Mouse (Mus musculus): ENCODE measurements around the gene Fancc. TPM values are rescaled to one million over a fixed set of nuclear protein-coding genes. Genes with fewer than 3 reads are reported as not detected.
"Not testable (repeated sequence)": the region's sequence is repeated elsewhere in the genome, so short reads cannot be mapped to it uniquely, and the experiment has no call there.

Fancc gene
- polyA plus RNA-seq, 1 experiment from 2014 or later: 15.5 TPM

GRCm38 (mm10) chr13:63373460-63374166 lies 123.5 kb downstream of the Fancc start:
- H3K4me1 ChIP-seq (replicated peaks): no peaks in the 10 kb centered on the region
- no peak overlapping the region for H3K4me3 ChIP-seq
- H3K4me2 ChIP-seq: no peak overlapping the region
- no peak for ATAC-seq (ENCODE audit: low FRiP score, low read depth)
- no peaks in the 10 kb centered on the region for H3K9me3 ChIP-seq
- H3K9ac ChIP-seq: no peak overlapping the region
- H3K27ac ChIP-seq (replicated peaks): no peak overlapping the region
- WGBS: 91% methylated on average over 7 of the region's 7 CpGs
- H3K27me3 ChIP-seq: no peaks in the 10 kb centered on the region
- H3K36me3 ChIP-seq: no peaks in the 10 kb centered on the region

DNA sequence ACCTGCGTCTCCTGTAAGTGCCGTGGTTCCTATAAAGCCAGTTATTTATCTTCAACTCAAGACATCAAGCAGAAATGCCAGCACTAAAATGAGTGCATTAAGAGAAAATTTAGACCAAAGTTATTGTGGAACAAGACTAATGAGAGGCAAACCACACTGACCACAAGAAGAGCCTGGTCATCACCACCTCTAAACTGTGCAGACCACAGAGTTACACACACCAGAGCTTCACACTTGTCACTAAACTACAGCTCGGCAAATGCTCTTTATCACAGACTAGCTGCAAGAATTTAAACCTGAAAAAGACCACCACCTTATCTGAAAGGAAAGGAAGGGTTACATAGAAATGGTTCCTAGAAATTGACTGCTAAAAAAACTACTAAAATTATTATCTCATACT lies 135.3 kb downstream of the Fancc start:
- WGBS: 92% methylated on average over 3 of the region's 3 CpGs
- no peaks in the 10 kb centered on the region for H3K9me3 ChIP-seq
- no peaks in the 10 kb centered on the region for H3K36me3 ChIP-seq
- no peak overlapping the region for H3K27ac ChIP-seq (replicated peaks)
- H3K27me3 ChIP-seq: no peaks in the 10 kb centered on the region
- no peak for ATAC-seq (ENCODE audit: low FRiP score, low read depth)
- no peak overlapping the region for H3K4me3 ChIP-seq
- no peak overlapping the region for H3K4me2 ChIP-seq
- H3K9ac ChIP-seq: no peak overlapping the region
- H3K4me1 ChIP-seq (replicated peaks): no peaks in the 10 kb centered on the region

DNA sequence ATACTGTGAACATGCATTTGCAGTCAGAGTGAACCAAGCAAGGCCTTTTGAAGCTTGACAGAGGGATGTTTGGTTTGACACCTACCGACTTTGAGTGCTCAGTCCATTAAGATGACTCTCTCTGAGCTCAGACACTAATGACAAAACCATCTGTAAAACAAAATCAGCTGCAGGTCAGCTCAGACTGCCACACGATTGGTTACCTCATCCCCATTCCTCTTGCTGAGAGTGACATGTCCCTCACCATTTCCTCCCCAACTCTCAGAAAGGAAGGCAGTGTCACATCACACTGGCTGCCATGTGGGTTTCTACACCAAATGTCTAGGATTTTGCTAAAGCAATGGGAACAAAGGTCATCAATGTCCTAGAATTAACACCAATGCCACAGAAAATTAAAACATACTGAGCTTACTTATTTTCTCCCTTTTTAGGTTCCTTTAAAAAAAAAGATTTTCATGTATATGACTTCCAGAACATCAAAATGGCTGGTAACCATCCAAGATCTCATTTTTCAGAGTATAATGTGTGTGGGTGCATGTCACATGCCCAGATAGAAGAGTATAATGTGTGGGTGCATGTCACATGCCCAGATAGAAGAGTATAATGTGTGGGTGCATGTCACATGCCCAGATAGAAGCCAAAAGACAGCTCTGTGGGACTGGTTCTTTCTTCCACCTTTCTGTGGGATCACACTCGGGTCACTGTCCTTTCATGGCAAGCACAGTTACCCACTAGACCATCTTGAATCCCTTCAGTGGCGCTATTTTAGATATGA lies 136.8 kb downstream of the Fancc start:
- Histone ChIP-seq H3K4me1 (replicated peaks) (no peaks in the 10 kb centered on the region), H3K36me3 (no peaks in the 10 kb centered on the region), H3K9ac (no peak overlapping the region), H3K27me3 (no peaks in the 10 kb centered on the region), H3K27ac (replicated peaks) (no peak overlapping the region), H3K4me2 (no peak overlapping the region), H3K9me3 (no peaks in the 10 kb centered on the region), H3K4me3 (no peak overlapping the region)
- no peak for ATAC-seq (ENCODE audit: low FRiP score, low read depth)
- WGBS: 90% methylated on average over 4 of the region's 4 CpGs

DNA sequence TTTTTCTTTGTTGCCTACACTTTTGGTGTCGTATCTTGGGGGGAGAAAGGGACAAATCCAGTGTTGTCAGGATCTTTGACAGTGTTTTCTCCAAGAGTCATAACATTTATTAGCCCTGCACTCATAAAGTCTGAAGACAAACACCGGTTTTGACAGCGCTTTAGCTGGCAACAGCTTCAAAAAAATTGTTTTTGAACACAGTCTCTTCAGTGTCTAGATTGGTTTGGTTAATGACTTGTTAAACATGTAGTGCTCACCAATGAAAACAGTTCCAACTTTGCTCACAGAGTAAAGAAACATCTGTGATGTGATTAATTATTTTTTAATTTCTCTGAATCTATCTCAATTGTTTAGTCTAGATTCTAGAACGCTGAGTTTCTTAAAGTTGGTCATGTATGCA lies 137.7 kb downstream of the Fancc start:
- WGBS: 87% methylated on average over 4 of the region's 4 CpGs
- Histone ChIP-seq H3K4me3 (no peak overlapping the region), H3K9ac (no peak overlapping the region), H3K36me3 (no peaks in the 10 kb centered on the region), H3K9me3 (no peaks in the 10 kb centered on the region), H3K4me2 (no peak overlapping the region), H3K27ac (replicated peaks) (no peak overlapping the region), H3K4me1 (replicated peaks) (no peaks in the 10 kb centered on the region), H3K27me3 (no peaks in the 10 kb centered on the region)
- ATAC-seq (ENCODE audit: low FRiP score, low read depth): no peak

- Histone ChIP-seq H3K4me1 (replicated peaks) (no peaks in the 10 kb centered on the region), H3K27me3 (no peaks in the 10 kb centered on the region), H3K4me3 (no peak overlapping the region), H3K9me3 (no peaks in the 10 kb centered on the region), H3K36me3 (no peaks in the 10 kb centered on the region), H3K4me2 (no peak overlapping the region), H3K9ac (no peak overlapping the region), H3K27ac (replicated peaks) (no peak overlapping the region)
- 36% methylated on average over 3 of the region's 3 CpGs for WGBS
- no peak for ATAC-seq (ENCODE audit: low FRiP score, low read depth)
Measured at GRCm38 (mm10) chr13:63356558-63356957, 140.5 kb downstream of the Fancc start.

DNA sequence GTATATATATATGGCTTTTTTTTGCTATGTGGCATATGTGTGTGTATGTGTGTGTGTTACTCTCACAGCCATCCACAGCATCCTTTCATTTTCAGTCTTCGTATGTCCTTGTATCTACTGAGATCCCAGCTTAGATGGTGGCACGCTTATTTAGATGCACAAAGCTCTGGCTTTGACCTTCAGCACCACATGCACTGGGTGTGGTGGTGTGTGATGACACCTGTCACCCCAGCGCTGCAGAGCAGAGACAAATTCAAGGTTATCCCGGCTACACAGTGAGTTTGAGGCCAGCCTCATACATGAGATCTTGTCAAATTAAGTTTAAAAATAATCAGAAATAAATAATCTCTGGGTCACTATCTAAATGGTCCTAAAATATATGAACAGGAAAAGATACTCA lies 141.0 kb downstream of the Fancc start:
- H3K27ac ChIP-seq (replicated peaks): no peak overlapping the region
- H3K9me3 ChIP-seq: no peaks in the 10 kb centered on the region
- no peaks in the 10 kb centered on the region for H3K36me3 ChIP-seq
- WGBS: 95% methylated on average over 4 of the region's 4 CpGs
- ATAC-seq (ENCODE audit: low FRiP score, low read depth): no peak
- H3K4me1 ChIP-seq (replicated peaks): no peaks in the 10 kb centered on the region
- no peak overlapping the region for H3K4me3 ChIP-seq
- H3K9ac ChIP-seq: no peak overlapping the region
- H3K27me3 ChIP-seq: no peaks in the 10 kb centered on the region
- no peak overlapping the region for H3K4me2 ChIP-seq

- not testable (repeated sequence) for H3K4me1 ChIP-seq (replicated peaks); H3K4me2 ChIP-seq; H3K9ac ChIP-seq; ATAC-seq (ENCODE audit: low FRiP score, low read depth); H3K4me3 ChIP-seq; H3K36me3 ChIP-seq; H3K27me3 ChIP-seq; H3K9me3 ChIP-seq; H3K27ac ChIP-seq (replicated peaks)
- 90% methylated on average over 4 of the region's 4 CpGs for WGBS
Measured at GRCm38 (mm10) chr13:63353312-63353711, 143.8 kb downstream of the Fancc start.

- ATAC-seq (ENCODE audit: low FRiP score, low read depth): no peak
Measured at GRCm38 (mm10) chr13:63350076-63350475, 147.0 kb downstream of the Fancc start.

DNA sequence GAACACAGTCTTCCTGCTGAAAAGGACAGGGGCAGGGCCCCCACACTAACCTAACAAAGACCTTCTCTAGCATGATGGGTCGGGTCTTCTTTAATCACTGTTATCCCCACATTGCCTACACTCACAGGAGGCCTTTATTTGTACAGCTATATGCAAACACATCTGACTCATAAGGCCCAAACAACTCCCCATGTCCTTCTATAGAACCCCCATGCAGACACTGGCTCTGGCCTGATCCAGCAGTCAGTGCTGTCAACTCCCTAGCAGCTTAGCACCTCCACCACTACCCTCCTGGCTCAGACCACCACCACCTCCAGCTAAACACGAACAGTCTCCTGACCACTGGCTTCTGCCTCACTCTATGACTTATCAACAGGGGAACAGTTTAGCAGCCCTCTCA lies 149.4 kb downstream of the Fancc start:
- WGBS: 90% methylated on average over 2 of the region's 2 CpGs
- no peaks in the 10 kb centered on the region for H3K4me1 ChIP-seq (replicated peaks)
- H3K4me3 ChIP-seq: no peak overlapping the region
- no peaks in the 10 kb centered on the region for H3K27me3 ChIP-seq
- H3K36me3 ChIP-seq: no peaks in the 10 kb centered on the region
- ATAC-seq (ENCODE audit: low FRiP score, low read depth): no peak
- no peak overlapping the region for H3K9ac ChIP-seq
- H3K4me2 ChIP-seq: no peak overlapping the region
- H3K27ac ChIP-seq (replicated peaks): no peak overlapping the region
- no peaks in the 10 kb centered on the region for H3K9me3 ChIP-seq

More at GRCm38 (mm10) chr13:63350076-63350475, 147.0 kb downstream of the Fancc start:
- Histone ChIP-seq H3K27ac (replicated peaks) (no peak overlapping the region), H3K9ac (no peak overlapping the region), H3K4me3 (no peak overlapping the region), H3K4me1 (replicated peaks) (no peaks in the 10 kb centered on the region), H3K27me3 (no peaks in the 10 kb centered on the region), H3K36me3 (no peaks in the 10 kb centered on the region), H3K4me2 (no peak overlapping the region), H3K9me3 (no peaks in the 10 kb centered on the region)
- WGBS: 92% methylated on average over 4 of the region's 4 CpGs

DNA sequence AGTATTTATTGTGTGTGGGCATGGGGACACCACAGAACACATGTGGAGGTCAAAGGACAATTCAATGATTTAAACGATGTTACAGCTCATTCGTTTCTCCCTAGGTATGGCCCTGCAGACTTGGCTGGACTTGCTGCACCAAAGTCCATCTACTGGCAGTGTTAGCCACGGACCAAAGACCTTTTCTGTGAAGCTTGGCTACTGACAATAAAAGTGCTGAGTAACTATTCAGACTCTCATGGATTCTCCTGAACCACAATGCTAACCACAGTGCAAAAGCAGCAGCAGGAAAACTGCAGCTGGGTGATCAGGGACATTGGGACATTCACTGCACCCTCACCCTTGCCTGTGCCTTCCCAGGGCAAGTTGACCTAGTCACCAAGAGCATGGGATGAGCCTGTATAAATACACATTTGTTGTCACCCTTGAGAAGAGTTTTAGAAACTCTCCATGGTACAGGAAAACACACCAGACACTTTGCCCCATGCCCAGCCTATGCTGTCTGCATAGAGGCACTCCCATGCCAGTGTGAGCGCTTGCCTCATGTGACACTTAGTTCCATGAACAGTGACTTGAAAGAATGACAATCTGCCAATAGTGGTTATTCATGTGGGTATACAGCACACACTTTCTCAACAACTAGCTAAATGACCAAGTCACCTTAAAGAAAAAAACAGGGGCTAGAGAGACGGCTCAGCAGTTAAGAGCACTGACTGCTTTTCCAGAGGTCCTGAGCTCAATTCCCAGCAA lies 151.4 kb downstream of the Fancc start:
- H3K4me2 ChIP-seq: no peak overlapping the region
- H3K4me1 ChIP-seq (replicated peaks): no peaks in the 10 kb centered on the region
- ATAC-seq (ENCODE audit: low FRiP score, low read depth): no peak
- no peak overlapping the region for H3K9ac ChIP-seq
- H3K27ac ChIP-seq (replicated peaks): no peak overlapping the region
- 83% methylated on average over 5 of the region's 5 CpGs for WGBS
- no peaks in the 10 kb centered on the region for H3K36me3 ChIP-seq
- no peak overlapping the region for H3K4me3 ChIP-seq
- no peaks in the 10 kb centered on the region for H3K27me3 ChIP-seq
- H3K9me3 ChIP-seq: no peaks in the 10 kb centered on the region

DNA sequence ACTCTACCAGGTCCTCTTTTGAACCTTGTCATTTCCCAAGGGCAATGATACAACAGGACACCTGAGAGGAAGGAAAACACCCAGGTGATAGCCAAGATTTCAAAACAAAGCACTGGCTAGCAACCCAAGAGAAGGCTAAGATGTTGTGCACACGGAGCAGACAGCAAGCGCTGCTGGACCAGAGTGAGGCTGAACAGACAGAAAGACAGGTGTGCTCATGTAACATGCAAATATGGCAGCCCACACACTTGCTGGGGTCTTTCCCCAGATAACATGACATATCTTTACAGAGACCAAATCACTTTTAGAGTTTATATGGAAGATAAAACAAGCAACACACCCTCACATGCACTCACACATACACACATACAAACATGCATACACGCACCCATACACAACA lies 152.6 kb downstream of the Fancc start:
- H3K9ac ChIP-seq: no peak overlapping the region
- H3K9me3 ChIP-seq: no peaks in the 10 kb centered on the region
- no peak for ATAC-seq (ENCODE audit: low FRiP score, low read depth)
- no peaks in the 10 kb centered on the region for H3K36me3 ChIP-seq
- no peak overlapping the region for H3K4me2 ChIP-seq
- 100% methylated on average over 3 of the region's 3 CpGs for WGBS
- H3K4me3 ChIP-seq: no peak overlapping the region
- H3K27me3 ChIP-seq: no peaks in the 10 kb centered on the region
- no peaks in the 10 kb centered on the region for H3K4me1 ChIP-seq (replicated peaks)
- no peak overlapping the region for H3K27ac ChIP-seq (replicated peaks)

- Histone ChIP-seq H3K9ac (no peak overlapping the region), H3K9me3 (no peaks in the 10 kb centered on the region), H3K27me3 (no peaks in the 10 kb centered on the region), H3K4me3 (no peak overlapping the region), H3K4me1 (replicated peaks) (peaks cover under 1% of the 10 kb centered on the region), H3K27ac (replicated peaks) (no peak overlapping the region), H3K4me2 (no peak overlapping the region), H3K36me3 (no peaks in the 10 kb centered on the region)
- WGBS: 73% methylated on average over 2 of the region's 2 CpGs
- no peak for ATAC-seq (ENCODE audit: low FRiP score, low read depth)
Measured at GRCm38 (mm10) chr13:63342781-63343180, 154.3 kb downstream of the Fancc start.

Measured in hindbrain, embryonic 15.5 days (tissue).